Mouse (Mus musculus) embryo, embryonic 11 days (tissue): ENCODE data around the gene Atp10a.

ENCODE experiments used
- DNase-seq: peaks from one replicate; pipeline ENCODE4 v3.0.0-alpha.2; 2015

Gene Atp10a

DNA sequence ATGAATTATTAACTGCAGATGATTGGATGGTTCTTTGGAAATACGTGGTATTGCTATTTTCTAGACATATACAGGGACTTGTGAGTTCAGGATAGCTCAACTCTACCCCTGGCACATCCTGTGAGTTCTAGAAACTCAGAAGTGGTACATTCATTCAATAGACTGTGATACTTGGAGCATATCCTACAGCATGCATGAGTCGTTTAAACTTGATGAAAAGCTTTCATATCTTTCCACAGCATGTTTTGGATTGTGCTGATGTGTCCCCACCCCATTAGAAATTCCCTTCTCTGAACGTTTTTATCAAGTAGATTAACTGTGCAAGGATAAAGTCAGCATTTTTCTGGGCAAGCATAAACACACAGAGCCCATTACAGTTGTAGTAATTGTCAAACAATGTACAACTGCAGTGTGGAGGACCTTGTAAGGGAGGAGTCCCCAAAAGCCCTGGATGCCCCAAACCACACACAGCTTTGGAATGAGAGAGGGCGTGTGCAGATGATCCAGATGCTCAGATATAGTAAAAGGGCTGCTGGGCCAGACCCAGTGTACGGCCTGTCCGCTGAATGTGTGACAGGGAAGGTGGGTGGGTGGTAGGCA, 35.1 kb downstream of the Atp10a start:
- no peak for DNase-seq

DNA sequence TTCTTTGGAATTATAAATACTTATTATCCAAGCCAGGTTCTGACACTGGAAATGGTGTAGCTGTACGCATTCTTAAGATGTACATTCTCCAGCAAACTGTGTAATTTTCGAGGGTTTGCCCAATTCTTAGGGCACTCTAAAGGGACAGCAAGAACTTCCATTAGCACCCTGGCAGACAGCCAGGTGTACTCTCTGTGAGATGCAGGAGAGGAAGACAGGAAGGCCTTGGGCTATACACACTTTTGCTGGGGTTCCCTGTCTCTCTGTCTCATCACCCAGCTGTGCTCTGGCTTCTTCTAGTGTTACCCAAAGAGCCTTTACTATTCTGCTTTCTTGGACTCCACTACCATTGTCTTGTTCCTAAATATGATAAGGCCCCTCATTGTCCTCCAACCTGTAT, 36.7 kb downstream of the Atp10a start:
- DNase-seq = no peak

DNA sequence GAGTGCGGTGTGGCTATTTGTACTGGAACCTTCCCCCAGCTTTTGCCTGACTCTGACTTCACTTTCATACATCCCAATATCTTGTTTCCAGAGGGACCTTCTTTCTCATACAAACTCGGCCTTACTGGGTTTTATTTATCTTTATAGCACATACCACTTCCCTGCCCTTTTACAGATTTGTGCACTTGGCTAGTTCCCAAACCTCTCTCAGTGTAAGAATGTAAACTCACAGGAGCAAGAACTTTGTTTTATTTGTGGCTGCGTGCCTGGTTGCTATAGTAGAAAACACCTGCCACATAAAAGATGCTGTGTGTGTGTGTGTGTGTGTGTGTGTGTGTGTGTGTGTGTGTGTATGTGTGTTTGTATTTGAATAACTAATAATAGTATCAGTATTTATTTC, 37.4 kb downstream of the Atp10a start:
- no peak for DNase-seq

DNA sequence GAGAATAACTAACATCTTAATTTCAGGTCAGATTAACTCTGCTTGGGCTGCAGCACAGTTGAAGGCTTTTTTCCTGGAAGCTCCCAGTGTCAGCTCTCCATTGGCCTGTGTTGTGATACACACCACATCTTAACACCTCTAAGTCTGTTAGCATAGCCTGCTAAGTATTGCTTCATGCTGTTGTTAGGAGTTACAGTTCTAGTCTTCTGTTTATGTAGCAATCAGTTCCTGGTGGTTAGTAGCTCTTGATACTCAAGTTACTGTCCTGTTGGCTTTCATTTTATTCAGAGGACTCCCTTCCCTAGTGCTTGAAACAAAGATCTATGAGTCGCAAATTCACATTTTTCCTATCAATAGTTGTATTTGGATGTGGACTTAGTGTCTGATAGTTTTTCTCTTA, 39.7 kb downstream of the Atp10a start:
- DNase-seq = no peak

DNA sequence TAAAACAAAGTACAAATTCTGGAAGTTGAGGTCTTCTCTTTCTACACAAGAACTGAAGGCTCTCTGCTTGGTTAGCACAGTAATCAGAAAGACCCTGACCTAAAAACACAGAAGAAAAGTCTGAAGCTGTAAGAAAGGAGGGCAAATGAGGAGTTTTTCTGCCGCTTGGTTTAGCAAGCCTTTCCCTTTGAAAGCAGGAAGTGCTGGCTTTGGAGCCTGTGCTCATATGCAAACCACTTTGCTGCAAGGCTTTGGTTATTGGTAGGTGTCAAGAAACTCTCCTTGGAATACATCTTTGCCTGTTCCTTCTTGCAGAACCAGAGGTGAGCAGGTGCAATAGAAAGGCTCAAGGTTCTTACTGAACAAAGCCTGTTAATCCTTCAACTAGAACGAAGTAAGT, 41.1 kb downstream of the Atp10a start:
- no peak for DNase-seq

DNA sequence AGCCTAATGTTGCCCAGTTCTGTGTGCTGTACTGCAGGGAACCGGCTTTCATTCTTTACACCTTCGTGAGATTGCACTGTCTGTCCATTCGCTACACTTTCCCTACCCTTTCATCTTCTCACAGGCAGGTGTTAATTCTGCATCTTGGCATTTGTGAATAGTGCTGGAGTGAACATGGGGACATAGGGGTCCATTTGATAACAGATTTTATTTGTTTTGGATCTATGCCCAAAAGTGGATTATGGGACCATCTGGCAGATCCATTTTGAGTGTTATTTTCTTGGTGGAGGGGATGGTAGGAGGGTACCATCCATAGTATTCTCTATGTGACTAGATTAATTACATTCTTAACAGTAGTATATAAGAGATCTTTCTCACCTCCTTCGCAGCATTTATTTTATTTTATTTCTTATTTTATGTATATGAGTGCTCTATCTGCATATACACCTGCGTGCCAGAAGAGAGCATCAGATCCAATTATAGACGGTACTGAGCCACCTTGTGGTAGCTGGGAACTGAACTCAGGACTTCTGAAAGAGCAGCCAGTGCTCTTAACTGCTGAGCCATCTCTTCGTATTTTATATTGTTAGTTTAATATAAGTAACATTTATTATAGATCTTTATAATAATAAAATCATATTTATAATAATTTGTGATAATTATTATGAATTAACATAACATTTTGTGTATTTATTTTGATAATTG, 42.9 kb downstream of the Atp10a start:
- no peak for DNase-seq

DNA sequence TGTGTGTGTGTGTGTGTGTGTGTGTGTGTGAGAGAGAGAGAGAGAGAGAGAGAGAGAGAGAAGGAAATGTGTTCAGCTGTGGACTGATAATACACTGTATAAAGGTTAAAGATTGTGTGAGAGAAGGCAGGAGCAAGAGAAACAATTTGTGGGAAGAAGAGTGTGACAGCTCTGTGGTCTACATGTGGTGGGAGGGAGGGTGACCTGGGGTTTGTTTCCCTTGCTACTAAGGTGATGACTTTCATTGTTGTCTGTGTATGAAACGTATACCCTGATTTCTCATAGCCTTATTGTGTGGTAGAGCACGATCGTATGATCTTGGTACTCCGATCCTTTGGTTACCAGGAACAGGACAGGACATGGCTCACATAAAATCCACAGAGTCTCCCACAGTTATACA, 45.3 kb downstream of the Atp10a start:
- no peak for DNase-seq

DNA sequence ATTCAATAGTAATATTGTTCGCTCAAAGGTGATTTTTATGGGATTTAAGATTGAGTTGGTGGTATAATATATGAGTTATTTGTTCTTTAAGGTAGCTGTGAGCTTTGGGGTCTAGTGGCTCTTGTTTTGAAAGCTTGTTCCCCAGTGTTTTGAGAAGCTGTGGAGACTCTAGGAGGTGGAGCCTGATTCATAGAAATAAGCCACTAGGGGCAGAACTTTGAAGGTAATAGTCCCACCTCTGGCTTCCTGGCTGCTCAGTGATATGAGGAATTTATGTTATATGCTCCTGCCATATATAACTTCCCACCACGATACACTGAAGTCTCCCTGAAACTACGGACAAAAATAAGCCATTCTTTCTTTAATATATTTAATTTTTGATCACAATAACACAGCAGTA, 49.2 kb downstream of the Atp10a start:
- no peak for DNase-seq

DNA sequence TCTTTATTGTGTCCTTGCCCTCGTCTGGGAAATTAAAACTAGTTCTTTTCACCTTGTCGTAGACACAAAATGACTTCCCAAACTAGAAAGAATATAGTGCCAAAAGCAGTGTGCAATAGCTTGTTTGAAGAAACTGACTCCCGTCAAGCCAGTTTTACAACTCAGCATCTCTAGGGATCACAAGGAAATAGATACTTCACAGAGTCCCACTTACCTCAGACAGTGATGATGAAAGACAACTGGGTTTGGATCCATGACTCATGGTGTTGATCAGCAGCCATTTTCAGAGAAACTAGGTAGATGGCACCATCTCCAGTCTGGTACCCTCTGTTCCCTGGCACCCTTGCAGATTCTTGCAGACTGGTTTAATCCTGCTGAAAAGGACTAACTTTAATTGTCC, 53.3 kb downstream of the Atp10a start:
- DNase-seq = no peak

DNA sequence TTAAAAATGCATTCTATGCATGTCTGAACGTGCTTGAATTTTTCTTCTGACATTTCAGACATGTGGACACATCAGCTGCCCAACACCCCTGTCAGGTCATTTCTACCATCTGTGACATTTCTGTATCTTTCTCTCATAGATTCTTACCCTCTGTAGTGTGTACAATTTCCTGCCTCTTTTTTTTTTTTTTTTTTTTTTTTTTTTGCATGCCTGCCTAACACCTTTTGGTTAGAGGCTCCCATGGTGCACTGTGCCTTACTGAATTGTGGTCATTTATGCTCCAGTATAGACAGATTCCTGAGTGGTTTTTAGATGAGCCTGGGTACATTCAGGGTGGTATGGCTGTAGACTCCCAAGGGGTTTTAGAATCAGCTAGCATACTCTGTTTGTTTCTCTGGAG, 54.3 kb downstream of the Atp10a start:
- no peak for DNase-seq

DNA sequence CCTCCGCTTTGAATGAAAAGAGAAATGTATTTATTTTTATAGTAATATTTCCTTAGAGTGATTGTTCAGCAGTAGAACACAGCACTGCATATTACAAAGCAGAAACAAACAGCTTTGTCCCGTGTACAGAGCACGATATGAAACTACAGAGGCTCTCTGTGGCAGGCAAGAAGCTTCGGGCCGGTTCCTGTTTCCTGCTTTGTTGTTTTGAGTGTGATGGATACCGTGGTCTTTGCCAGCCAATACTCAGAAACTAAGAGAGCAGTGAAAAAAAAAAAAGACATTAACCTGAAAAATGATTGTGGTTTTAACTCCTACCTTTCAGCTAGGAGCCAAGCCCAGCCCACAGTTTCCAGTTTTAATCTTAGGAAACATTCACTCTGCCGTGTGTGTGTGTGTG, 55.8 kb downstream of the Atp10a start:
- no peak for DNase-seq

DNA sequence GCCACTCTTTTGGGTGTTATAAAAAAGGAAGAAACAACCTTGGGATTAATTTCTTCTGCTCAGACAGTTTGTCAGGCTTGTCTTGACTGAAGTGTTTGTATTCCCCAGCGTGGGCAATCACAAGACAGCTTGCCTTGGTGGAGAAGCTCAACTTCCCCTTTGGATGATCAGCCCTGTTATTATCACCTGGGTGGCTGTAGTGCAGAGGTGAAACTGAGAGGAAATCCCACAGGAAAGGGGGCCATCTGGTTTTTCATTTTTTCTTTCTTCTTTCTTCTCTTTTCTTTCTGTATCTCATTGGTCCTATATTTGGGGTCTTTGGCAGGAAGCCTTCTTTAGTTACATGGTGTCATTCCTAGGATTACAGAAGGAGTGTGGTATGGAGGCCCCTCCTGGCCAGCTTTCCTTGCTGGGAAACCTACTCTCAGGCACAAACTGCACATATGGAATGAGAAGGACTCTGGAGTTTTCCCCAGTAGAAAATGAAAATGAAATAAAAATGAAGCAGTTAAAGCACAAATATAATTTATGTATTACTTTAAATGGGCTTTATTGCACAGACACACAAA, 59.7 kb downstream of the Atp10a start:
- no peak for DNase-seq

DNA sequence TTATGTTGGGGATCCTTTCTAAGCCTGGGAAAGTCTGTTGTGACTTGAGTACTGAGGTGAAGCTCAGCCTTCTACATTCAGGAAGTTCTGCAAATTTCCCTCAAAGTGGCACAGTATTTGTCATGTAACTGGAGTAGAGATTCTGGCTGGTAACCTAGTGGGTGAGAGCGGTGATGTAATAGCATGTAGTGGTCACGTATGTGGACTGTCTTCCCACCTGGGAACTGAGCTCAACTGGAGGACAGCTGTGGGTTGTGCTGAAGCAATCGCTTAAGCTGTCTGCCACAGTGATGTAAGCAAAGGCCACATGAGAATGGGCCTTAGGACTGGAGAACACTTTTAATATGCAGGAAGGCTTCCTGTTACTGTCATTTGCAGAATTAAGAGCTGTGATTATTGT, 60.7 kb downstream of the Atp10a start:
- no peak for DNase-seq

DNA sequence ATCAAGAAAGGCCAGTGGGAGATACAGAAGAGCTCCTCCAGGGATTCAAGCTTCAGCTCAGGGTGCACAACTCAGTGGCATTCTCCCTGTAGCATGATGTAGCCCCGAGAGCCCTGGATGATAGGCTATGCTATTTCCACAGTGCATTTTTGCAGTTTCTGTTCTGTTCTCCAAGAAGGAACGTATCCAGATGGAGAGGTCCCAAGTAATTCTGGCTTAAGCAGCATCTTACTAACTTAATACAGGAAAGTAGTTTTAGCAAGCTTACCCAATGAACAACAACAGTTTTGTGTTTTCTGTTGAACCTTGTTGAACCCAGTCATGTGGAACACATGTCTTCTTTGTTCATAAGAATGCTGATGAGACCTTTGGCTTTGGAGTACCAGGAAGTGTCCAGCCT, 62.6 kb downstream of the Atp10a start:
- no peak for DNase-seq

DNA sequence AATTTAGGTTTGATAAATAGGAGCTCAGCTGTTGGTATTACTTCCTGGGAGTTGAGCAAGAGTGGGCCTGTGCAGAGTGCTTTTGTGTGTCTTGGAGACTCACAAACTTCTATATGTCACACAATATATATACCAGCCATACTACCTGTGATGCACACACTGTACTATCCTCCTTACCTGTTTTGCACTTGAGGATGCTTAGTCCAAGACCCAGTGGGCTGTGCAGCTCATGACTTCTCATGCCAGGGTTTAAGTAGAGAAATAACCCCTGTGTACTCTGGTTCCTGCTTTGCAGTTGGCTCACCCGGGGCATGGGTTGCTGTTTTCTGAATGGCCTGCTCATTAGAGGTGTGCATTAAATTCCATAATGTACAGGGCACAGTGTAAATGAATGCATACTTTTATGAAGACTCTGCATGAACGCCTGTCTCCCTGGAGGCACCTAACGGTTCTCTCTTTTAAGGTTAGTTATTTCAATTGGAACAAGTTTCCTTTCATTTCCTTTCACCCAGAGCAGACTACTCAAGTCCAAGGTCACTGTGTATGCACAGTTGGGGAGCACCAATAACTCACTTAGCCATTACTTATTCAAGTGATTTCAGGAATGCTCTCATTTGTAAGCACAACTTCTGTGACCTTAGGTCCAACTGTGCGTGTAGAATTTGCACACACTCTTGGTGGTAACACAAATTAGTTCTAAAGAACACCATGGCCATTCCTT, 63.4 kb downstream of the Atp10a start:
- DNase-seq = no peak

DNA sequence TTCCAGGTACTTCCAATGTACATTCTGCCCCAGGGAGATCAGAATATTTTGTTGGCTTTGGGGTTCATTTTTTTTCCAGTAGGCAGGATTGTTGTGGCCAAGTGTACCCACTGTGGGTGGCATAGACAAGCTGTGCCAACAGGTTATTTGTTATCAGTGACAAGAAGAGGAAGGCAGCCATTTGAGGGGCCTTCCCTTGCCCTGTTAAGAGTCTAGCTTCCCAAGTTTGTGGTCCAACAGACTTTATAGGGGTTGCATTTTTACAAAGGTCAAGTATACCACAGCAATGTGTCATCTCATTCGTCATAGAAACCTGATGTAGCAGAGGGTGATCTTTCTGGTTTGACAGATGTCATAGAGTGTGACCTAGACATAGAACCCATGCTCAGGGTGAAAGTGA, 66.3 kb downstream of the Atp10a start:
- DNase-seq = no peak

DNA sequence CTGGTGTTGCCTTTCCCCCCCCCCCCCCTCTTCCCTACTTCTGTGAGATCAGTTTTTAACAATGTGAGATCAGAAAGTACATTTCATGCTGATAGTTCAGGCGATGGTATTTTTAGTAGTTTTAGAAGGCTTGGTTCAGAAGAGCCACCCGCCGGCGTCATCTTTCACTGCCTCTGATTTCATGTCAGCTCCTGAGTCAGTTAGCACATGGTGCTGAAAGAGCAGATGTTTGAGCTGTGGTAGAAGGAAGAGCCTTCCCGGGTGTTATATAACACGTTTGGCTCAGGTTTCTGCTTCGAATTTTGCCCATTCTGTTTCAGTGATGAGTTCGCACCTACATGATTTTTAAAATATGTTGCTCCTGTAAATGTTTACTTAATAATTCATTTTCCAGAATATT, 74.2 kb downstream of the Atp10a start:
- peak; percentile 54 for DNase-seq

DNA sequence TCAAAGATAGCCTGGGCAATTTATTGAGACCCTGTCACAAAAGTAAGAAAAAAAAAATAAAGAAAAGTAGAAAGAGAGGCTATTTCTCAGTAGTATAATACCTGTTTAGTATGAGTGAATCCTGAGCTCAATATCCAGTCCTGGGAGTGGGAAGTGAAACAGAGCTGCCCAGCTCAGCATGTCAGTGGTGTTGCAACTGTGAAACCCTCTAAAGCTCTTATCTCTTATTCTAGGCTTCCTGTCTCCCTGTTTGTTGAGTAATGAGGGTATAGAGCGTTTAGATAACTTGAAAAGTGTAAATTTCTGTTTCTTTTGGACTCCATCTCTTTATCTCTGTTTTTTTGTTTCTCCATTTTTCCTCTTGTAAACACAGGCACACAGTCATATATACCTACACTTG, 74.9 kb downstream of the Atp10a start:
- no peak for DNase-seq

DNA sequence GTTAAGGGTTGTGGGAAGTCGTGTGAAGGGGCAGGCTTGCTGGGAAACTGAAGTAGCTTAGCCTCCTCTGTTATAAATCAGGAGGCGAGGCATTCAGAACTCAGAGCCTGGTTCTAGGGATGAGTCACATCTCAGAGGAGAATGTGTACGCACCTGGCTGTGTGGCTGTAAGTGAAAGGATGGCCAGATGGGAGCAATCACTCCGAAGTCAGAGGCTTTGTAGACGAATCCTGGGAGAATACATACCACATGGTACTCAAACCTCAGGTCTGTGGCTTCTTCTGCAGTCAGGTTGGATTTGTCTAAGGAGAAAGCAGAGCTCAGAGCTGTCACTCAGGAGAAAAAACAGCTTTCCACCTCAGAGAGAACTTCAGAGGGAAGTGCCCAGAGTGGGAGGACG, 76.4 kb downstream of the Atp10a start:
- DNase-seq = peak; percentile 28

DNA sequence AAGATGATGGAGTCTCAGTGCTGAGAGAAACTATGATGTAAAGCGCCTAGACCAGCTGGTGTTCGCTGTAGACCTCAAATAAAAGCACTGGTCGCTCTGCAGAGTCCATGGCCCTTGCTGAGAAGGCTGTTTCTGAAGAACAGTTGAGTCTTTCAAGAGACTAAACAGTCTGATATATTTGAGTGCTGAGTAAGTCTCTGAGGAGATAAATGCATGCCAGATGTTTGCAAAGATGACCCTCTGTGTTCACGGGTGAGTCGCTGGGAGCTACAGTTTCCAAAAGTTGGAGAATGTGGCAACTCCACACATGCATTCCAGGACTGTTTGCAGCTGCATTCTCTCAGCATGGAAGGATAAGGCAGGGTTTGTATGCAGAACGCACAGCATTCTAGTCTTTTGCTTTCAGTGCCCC, 77.5 kb downstream of the Atp10a start:
- DNase-seq = peak; percentile 62

DNA sequence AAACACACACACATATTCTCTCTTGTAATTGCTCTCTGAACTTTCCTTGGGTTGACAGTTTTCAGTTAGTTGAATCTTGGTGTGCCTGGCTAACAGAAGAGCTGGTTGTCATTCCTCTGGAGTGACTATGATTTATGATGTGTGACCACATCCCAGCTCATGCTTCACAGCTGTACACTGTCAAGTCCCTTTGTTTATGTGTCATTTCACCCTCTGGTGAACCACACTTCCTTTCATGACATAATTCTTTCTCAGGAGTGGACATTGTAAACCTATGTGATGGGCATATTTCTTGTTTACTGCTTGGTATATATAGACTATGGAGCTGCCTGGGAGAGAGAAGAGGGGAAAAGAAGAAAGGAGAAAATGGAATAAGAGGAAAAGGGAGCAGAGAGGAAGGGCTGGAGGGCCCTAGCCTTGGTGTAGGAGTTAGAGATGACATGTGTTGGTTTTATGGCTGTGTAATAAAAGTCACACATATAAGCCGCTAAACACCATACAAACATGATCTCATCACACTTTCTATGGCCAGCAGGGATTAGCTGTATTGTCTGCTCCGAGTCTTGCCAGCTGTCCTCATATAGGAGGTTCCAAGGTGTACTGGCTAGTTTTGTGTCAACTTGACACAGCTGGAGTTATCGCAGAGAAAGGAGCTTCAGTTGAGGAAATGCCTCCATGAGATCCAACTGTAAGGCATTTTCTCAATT, 81.0 kb downstream of the Atp10a start:
- DNase-seq = peak; percentile 19

DNA sequence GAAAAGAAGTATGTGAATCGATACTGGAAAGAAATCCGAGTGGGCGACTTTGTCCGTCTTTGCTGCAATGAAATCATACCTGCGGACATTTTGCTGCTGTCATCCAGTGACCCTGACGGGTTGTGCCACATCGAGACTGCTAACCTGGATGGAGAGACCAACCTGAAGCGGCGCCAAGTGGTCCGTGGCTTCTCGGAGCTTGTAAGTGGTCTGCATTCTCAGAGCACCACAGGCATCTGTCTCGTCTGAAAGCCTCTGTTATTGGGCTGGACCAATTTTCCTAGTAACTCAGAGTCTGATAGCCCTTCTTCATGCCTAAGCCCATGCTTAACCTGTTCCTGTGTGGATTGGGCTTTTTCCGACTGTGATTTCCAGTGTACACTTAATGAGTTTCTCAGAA, 84.2 kb downstream of the Atp10a start:
- no peak for DNase-seq

DNA sequence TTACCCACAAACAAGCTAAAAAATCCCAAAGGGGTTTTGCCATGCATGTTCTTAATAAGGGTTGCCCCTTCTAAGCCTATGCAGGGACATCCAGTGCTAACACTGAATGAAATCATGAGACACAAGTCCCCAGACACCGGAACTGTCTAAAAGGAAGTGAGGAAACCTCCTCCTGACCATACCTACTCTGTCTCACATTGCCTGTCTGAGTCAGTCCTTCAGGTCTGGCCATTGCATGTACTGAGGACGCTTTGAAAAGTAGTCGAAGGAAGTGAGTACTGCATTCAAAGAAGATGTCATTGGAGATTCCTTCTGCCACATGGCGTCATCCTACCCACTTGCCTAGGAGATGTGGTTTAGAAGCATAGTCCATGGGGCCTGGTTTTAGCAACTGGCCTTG, 84.9 kb downstream of the Atp10a start:
- DNase-seq = no peak

DNA sequence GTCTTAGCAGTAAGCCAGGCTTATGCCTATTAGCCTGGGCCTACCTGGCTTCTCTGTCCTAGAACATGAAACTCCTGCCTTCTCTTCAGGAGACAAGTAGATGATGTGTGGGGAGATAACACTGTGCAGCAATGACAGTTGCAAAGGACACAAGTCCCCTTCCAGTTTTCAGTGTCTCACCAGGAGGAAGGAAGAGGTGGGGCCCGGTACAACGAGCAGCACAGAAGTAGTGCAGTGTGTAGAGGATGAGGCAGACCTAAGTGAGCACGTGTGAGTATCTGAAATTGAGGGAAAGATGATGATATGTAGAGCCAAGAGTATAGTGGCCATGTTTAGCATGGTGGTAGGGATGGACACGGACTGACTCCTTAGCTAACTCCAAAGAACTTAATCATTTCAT, 86.0 kb downstream of the Atp10a start:
- DNase-seq = no peak
